Mouse (Mus musculus): ENCODE measurements around the gene Olfr1434.
"Not testable (repeated sequence)": the region's sequence is repeated elsewhere in the genome, so short reads cannot be mapped to it uniquely, and the experiment has no call there.

Gene Olfr1434

GRCm38 (mm10) chr19:12279554-12279953, at the start of gene Olfr1434:
Gene Olfr1434, plus strand, starts transcription at chr19:12279854.
- DNase-seq: no peak

- DNase-seq: not testable (repeated sequence)
Observed at GRCm38 (mm10) chr19:12232496-12232895, 47.2 kb upstream of the Olfr1434 start, which contains the start of gene Olfr1432. Gene Olfr1432, minus strand, starts transcription at chr19:12232596.

GRCm38 (mm10) chr19:12241559-12241958, 38.1 kb upstream of the Olfr1434 start, which contains the start of gene Olfr262:
Gene Olfr262, minus strand, starts transcription at chr19:12241659.
- DNase-seq: no peak

GRCm38 (mm10) chr19:12260732-12261131, 18.9 kb upstream of the Olfr1434 start, which contains the start of gene Olfr235:
Gene Olfr235, plus strand, starts transcription at chr19:12261032.
- DNase-seq: no peak

GRCm38 (mm10) chr19:12292979-12293378, 13.3 kb downstream of the Olfr1434 start:
- no peak for DNase-seq

- not testable (repeated sequence) for DNase-seq
Observed at GRCm38 (mm10) chr19:12299030-12299429, 19.4 kb downstream of the Olfr1434 start, which contains the start of gene Olfr1436. Gene Olfr1436, minus strand, starts transcription at chr19:12299130.

GRCm38 (mm10) chr19:12325001-12325400, 45.3 kb downstream of the Olfr1434 start, which contains the start of gene Olfr1437:
Gene Olfr1437, minus strand, starts transcription at chr19:12325101.
- no peak for DNase-seq
